Mouse (Mus musculus) embryo, embryonic 9.5 days (tissue): ENCODE data around the gene Gripap1.
A peak's percentile ranks its signal among the peaks of the same experiment; 100 is the strongest.
"Not testable (repeated sequence)": the region's sequence is repeated elsewhere in the genome, so short reads cannot be mapped to it uniquely, and the experiment has no call there.

Source experiments
- DNase-seq: peaks from one replicate; pipeline ENCODE4 v3.0.0-alpha.2; 2017; ENCODE audit errors: extremely low spot score

The Gripap1 gene

DNA sequence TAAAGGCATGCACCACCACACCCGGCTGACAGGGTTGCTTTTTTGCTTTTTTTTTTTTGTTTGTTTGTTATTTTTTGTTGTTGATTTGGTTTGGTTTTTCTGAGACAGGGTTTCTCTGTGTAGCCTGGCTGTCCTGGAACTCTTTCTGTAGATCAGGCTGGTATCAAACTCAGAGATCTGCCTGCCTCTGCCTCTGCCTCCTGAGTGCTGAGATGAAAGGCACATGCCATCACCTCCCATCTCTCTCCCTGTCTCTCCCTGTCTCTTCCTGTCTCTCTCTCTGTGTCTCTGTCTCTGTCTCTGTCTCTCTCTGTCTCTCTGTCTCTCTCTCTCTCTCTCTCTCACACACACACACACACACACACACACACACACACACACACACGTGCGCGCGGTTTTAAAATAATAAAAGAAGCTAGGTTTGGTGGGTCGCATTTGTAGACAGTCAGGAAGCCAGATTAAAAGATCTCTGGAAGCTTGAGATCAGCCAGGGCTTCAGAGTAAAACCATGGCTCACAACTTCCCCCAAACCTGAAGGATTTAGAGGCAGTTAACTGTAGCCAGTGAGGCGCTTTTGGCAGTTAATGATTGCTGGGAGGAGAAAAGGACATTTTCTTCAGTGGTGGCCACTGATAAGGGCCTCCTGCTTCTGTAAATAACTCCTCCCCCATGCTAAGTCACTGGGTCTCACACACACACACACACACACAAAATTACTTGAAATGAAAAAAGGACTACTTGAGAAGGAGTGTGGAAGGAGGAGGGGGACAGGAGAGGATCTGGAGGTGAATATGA lies 10.9 kb upstream of the Gripap1 start:
- no peak for DNase-seq

- no peak for DNase-seq
Observed at GRCm38 (mm10) chrX:7779294-7779693, 10.3 kb upstream of the Gripap1 start.

- DNase-seq: no peak
Observed at GRCm38 (mm10) chrX:7782603-7783092, 6.9 kb upstream of the Gripap1 start.

GRCm38 (mm10) chrX:7790309-7790708 lies 744 bp downstream of the Gripap1 start:
- no peak for DNase-seq

DNA sequence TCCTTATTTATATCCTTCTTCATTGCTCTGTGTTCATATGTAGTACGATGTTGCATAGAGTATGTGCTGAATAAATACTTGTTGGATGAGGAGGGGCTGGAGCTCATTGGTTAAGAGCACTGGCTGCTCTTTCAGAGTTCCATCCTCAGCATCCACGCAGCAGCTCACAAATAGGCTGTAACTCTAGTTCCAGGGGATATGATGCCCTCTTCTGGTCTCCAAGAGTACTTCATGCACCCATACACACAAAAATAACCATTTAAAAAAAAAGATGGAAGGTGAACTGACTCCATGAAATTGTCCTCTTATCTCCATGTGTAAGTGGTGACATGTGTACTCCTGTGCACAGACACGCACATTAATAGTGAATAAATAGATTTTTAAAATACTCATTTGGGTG lies 3.8 kb downstream of the Gripap1 start:
- no peak for DNase-seq

DNA sequence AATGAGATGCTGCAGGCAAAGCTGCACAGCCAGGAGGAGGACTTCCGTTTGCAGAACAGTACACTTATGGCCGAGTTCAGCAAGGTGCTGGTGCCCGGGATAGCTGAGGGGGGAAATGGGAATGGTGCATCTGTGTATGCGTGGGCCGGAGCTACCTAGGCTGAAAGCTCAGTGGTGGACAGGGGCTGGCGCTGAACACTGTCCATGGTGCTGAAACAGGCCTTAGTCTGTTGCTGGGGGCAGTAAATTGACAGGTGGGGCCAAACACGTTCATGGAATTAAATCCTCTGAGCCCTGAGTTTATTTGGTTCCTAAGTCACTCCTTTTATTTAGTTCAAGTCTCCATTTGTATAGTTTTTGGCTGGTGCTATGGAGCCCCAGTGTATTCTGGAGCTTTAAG lies 5.5 kb downstream of the Gripap1 start:
- peak; percentile 20 for DNase-seq

DNA sequence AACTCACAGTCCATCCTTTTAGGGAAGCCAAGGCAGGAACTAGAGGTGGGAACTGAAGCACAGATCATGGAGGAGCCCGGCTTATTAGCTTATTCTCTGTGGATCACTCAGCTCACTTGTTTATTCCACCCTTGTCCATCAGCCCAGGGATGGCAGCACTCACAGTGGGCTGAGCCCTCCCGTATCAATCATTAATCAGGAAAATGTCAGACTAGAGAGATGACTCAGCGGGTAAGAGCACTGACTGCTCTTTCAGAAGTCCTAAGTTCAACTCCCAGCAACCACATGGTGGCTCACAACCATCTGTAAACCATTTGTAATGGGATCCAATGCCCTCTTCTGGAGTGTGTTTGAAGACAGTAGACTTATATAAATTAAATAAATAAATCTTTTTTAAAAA lies 7.8 kb downstream of the Gripap1 start:
- DNase-seq: no peak

GRCm38 (mm10) chrX:7802157-7802556 lies 12.6 kb downstream of the Gripap1 start:
- DNase-seq: not testable (repeated sequence)

DNA sequence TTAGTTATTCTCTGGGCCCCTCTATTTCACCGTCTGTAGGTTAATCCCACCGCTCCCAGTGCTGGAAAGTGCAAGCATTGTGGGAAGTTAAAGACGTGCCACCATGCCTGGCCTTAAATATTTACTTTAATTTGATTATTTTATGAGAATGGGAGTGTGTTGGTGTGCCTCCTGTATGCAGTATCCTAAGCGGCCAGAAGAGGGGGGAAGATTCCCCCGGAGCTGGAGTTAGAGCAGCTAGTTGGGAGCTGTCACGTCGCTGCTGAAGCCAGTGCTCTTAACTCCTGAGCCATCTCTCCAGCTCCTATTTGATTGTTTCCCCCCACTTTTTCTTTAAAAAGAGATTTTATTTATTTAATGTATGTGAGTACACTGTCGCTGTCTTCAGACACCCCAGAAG lies 25.5 kb downstream of the Gripap1 start:
- not testable (repeated sequence) for DNase-seq

- peak; percentile 4 for DNase-seq
Observed at GRCm38 (mm10) chrX:7821865-7822779, 32.6 kb downstream of the Gripap1 start, which contains the start of gene Kcnd1. Gene Kcnd1 (plus strand): TSS chrX:7822289.

- DNase-seq: no peak
Observed at GRCm38 (mm10) chrX:7837146-7837545, 47.6 kb downstream of the Gripap1 start.

- DNase-seq: no peak
Observed at GRCm38 (mm10) chrX:7840842-7841162, 51.2 kb downstream of the Gripap1 start.

DNA sequence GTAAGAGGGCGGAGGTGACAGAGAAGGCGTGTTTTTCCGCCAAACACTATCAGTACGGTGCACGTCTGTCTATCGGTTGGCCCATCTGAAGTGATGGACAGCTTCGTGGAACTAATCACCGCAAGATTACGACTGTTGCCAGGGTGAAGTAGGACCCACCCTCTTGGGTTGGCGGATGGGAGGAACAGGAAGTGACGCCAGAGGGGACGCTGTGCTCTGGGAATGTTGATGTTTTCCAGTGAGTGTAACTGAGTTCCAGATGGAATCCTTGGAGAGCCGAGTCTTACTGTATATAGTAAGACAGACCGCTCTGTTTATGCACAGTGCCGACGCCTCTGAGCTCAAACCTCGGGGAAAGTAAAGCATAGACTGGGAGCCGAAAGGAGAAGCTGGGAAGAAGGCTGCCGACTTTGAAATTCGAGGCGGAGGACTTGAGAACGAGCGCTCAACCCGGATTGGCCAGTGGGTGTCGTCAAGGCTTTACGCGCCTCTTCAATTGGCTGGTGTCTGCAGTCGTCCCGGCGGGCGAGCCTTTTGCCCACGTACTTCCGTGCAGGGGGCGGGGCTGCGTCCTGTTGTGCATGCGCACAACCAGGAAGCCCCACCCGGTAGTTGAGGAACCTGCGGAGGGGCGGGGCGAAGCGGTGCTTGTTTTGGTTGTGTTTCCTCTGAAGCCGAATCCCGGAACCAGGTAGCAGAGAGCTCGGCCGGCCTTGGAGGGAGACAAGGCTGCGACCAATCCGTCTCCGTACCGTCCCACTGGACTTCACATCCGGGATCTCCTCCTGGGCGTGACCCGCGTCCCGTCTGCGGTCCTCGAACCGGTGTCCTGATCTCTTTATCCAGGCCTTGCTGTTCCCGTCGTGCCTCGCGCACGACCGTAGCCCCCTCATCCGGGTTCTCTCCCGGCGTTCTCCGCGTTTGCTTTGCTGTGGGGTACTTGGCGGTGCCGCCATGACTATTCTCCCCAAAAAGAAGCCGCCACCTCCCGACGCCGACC lies 51.9 kb downstream of the Gripap1 start, which contains the start of gene Otud5:
Otud5 (plus strand) TSS at position 202 of the 1,000 bp plus-strand sequence.
- DNase-seq: peak; percentile 87

GRCm38 (mm10) chrX:7842318-7842717 lies 52.8 kb downstream of the Gripap1 start:
- DNase-seq: no peak

- DNase-seq: no peak
Observed at GRCm38 (mm10) chrX:7847845-7848244, 58.3 kb downstream of the Gripap1 start.

DNA sequence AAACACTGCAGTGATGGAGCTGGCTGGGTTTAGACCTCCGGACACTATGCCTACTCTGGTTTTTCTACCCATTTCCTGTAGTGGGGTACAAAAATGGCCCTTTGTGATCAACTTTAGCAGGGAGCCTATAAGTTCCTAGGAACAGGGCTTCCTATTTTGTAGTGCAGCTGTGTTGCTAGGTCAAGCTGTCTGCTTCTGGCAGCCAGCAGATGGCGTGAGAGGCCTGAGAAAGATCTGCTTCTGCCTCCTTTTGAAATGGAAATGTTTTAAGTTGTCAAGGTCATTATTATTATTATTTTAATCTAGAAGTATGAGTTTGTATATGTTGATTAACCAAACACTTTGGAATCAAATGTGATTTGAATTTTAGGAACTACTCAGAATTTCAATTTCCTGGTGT lies 65.0 kb downstream of the Gripap1 start:
- no peak for DNase-seq

DNA sequence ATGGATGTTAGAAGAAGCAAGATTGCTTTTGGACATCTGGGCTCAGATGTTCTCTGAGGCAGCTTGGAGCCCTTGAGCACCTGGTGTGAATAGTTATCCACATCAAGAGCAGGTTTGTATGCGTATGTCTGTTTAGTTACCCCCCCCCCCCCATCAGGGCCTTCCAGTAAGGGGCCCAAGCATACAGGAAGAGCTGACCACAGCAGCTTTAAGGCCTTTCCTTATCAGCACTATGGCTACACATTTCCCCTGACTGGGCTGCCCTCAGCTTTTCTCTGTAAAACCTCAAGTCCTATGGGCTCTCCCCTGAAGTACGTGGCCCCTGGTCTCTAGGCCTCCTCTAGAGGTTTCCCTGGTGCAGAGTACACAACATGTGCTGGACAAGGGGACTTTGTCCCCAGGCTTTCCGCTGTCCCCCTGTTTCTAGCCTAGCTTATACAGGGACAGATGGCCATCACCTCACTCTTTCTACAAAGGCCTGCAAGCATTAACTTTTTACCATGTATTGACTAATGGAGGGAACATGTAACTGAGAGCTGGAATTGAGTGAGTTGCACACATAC lies 69.7 kb downstream of the Gripap1 start:
- no peak for DNase-seq

DNA sequence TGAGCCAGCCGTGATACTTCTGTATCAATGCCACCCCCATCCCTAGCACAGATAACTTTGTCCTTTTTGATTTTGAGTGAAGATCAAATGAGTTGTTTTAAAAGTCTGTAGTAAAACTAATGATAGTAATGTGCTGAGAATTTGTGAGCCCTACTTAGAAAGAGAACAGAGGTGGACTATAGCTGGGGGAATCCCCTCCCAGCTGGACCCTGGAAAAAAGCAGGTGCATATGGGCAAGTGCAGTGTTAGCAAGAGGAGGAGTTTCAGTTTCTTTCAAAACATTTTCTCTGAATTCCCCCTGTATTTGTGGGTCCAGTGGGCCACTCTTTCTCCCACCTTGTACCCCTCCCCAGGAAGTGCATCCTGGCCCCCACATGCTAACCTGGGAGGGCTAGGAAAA lies 73.6 kb downstream of the Gripap1 start:
- DNase-seq: no peak

- DNase-seq: no peak
Observed at GRCm38 (mm10) chrX:7864551-7864950, 75.0 kb downstream of the Gripap1 start.

DNA sequence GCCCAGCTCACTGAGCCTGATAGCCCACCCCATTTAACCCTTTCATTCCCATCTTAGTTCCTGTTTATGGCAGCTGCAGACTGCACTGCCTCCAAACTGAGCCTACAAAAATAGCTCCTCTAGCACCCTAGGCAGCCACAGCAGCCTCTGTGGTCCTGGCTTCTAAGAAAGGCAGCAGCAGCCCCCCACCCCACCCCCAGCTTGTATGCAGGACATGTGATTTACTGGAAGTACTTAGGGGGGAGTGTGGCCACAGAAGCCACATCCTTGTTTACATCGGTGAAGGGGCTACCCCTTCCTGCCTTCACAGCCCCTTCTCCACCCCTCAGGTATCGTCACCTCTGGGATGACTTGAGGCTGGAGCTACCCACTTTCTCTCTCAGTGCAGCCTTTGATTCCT lies 75.8 kb downstream of the Gripap1 start:
- DNase-seq: no peak

GRCm38 (mm10) chrX:7865786-7866185 lies 76.2 kb downstream of the Gripap1 start:
- DNase-seq: no peak
